Mouse (Mus musculus) stomach, postnatal 0 days (tissue): Measurements from ENCODE around the gene Zfp503. TPM values are rescaled to one million over a fixed set of nuclear protein-coding genes. Genes with fewer than 3 reads are reported as not detected.

Experiments
- ATAC-seq: fragments of 200-750 bp; cut with Nextera tagmentation; 2 replicates; pipeline ENCODE4 v1.8.0; 2017; ENCODE audit not compliant: low FRiP score, low TSS enrichment
- DNase-seq: peaks from one replicate; pipeline ENCODE4 v3.0.0-alpha.2; 2016; ENCODE audit warnings: low spot score
- H3K27ac ChIP-seq: fragments of 300-500 bp; sonication (generic); replicated peaks from 2 replicates; pipeline ENCODE4 v1.5.1; 2014; ENCODE audit warnings: mild to moderate bottlenecking, control low read depth
- H3K27me3 ChIP-seq: fragments of 300-500 bp; sonication (generic); 2 replicates; pipeline ENCODE4 v1.6.1; 2014; ENCODE audit warnings: low read length; ENCODE audit not compliant: control insufficient read depth, insufficient read depth
- H3K36me3 ChIP-seq: fragments of 300-500 bp; sonication (generic); 2 replicates; pipeline ENCODE4 v1.6.1; 2014; ENCODE audit warnings: low read length, mixed read lengths; ENCODE audit not compliant: control insufficient read depth, insufficient read depth
- H3K4me1 ChIP-seq: fragments of 300-500 bp; sonication (generic); replicated peaks from 2 replicates; pipeline ENCODE4 v1.6.1; 2014; ENCODE audit warnings: antibody characterized with exemption; ENCODE audit not compliant: control insufficient read depth, insufficient read depth
- H3K4me2 ChIP-seq: fragments of 300-500 bp; sonication (generic); replicated peaks from 2 replicates; pipeline ENCODE4 v1.6.1; 2014; ENCODE audit warnings: low read depth, mild to moderate bottlenecking, control low read depth, moderate library complexity
- H3K4me3 ChIP-seq: fragments of 300-500 bp; sonication (generic); 2 replicates; pipeline ENCODE4 v1.5.1; 2014; ENCODE audit warnings: low read depth, low read length, control low read depth
- H3K9ac ChIP-seq: fragments of 300-500 bp; sonication (generic); 2 replicates; pipeline ENCODE4 v1.6.1; 2014; ENCODE audit warnings: mild to moderate bottlenecking, low read length, control low read depth, mixed read lengths
- H3K9me3 ChIP-seq: fragments of 300-500 bp; sonication (generic); 2 replicates; pipeline ENCODE4 v1.6.1; 2016; ENCODE audit warnings: low read length; ENCODE audit not compliant: control insufficient read depth
- CTCF ChIP-seq: IDR thresholded peaks from 2 replicates; pipeline ENCODE4 v1.5.1; 2016; ENCODE audit warnings: antibody characterized with exemption, low read depth, mild to moderate bottlenecking, moderate library complexity
- EP300 ChIP-seq: optimal IDR thresholded peaks from 2 replicates; pipeline ENCODE3; 2016; ENCODE audit warnings: antibody characterized with exemption
- WGBS: fragments of 180-500 bp; shearing (Covaris S2); extraction: QIAGEN DNeasy Blood & Tissue Kit; methylation state at CpG from one replicate; pipeline ENCODE4 v1.1.7; 2014; 5-methylcytosine and 5-hydroxymethylcytosine counted together
- polyA plus RNA-seq: library from polyadenylated mRNA; unstranded; fragments of >200 nt; fragmentation: Nextera tagmentation; extraction: Ambion mirVana; gene quantifications from 2 replicates; pipeline ENCODE4 v1.2.1, GENCODE M21; 2015

Zfp503 gene
- polyA plus RNA-seq, 1 experiment from 2014 or later: 11.3 TPM

GRCm38 (mm10) chr14:21991856-21992255, 2.5 kb upstream of the Zfp503 start:
- Histone ChIP-seq H3K4me1 (no peaks in the 10 kb centered on the region; the same call in 1 of the 2 replicates), H3K4me2 (peak overlapping the region; percentile 94), H3K9ac (peak overlapping the region; percentile 41; the same call in 1 of the 2 replicates), H3K9me3 (no peaks in the 10 kb centered on the region), H3K27me3 (no peaks in the 10 kb centered on the region), H3K27ac (peak overlapping the region; percentile 99), H3K36me3 (no peaks in the 10 kb centered on the region), H3K4me3 (peak overlapping the region; percentile 90)
- peak; percentile 37 for DNase-seq
- TF ChIP-seq CTCF (no peak), EP300 (no peak)
- 26% methylated on average over 5 of the region's 5 CpGs for WGBS
- ATAC-seq: no peak

- H3K4me3 ChIP-seq: peak overlapping the region; percentile 90
- H3K4me2 ChIP-seq: peak overlapping the region; percentile 94
- H3K4me1 ChIP-seq: no peaks in the 10 kb centered on the region; the same call in 1 of the 2 replicates
- WGBS: 10% methylated on average over 26 of the region's 26 CpGs
- TF ChIP-seq CTCF (peak; percentile 9; the same call in 1 of the 2 replicates), EP300 (peak; percentile 95)
- H3K27ac ChIP-seq: peak overlapping the region; percentile 99
- no peaks in the 10 kb centered on the region for H3K27me3 ChIP-seq
- peak overlapping the region; percentile 82 for H3K9ac ChIP-seq
- H3K9me3 ChIP-seq: no peaks in the 10 kb centered on the region
- no peaks in the 10 kb centered on the region for H3K36me3 ChIP-seq
- ATAC-seq (no peak), DNase-seq (peak; percentile 79)
Observed at GRCm38 (mm10) chr14:21991251-21991780, 1.9 kb upstream of the Zfp503 start.

GRCm38 (mm10) chr14:21990321-21991021, 1.1 kb upstream of the Zfp503 start:
- Histone ChIP-seq H3K4me3 (peak overlapping the region; percentile 90), H3K9me3 (no peaks in the 10 kb centered on the region), H3K4me2 (peak overlapping the region; percentile 94), H3K9ac (peak overlapping the region; percentile 82), H3K36me3 (peaks cover 3% of the 10 kb centered on the region; the same call in 1 of the 2 replicates), H3K4me1 (no peaks in the 10 kb centered on the region; the same call in 1 of the 2 replicates), H3K27ac (peak overlapping the region; percentile 99), H3K27me3 (no peaks in the 10 kb centered on the region)
- DNase-seq (peak; percentile 55), ATAC-seq (no peak)
- 17% methylated on average over 31 of the region's 31 CpGs for WGBS
- TF ChIP-seq EP300: no peak

GRCm38 (mm10) chr14:21988577-21989290, 667 bp downstream of the Zfp503 start:
- peak overlapping the region; percentile 90 for H3K4me3 ChIP-seq
- H3K27me3 ChIP-seq: no peaks in the 10 kb centered on the region
- ATAC-seq (no peak), DNase-seq (peak; percentile 64)
- H3K27ac ChIP-seq: peak overlapping the region; percentile 99
- no peaks in the 10 kb centered on the region for H3K9me3 ChIP-seq
- WGBS: 2% methylated on average over 26 of the region's 26 CpGs
- H3K4me1 ChIP-seq: no peaks in the 10 kb centered on the region; the same call in 1 of the 2 replicates
- peak overlapping the region; percentile 82 for H3K9ac ChIP-seq
- H3K4me2 ChIP-seq: peak overlapping the region; percentile 94
- H3K36me3 ChIP-seq: peaks cover 11% of the 10 kb centered on the region; the same call in 1 of the 2 replicates
- TF ChIP-seq EP300: no peak
- no peak; the same call in 1 of the 2 replicates for TF ChIP-seq CTCF

GRCm38 (mm10) chr14:21987660-21988576, 1.5 kb downstream of the Zfp503 start:
- peak; percentile 98 for DNase-seq
- peaks cover 11% of the 10 kb centered on the region; the same call in 1 of the 2 replicates for H3K36me3 ChIP-seq
- WGBS: under 1% methylated on average over 74 of the region's 74 CpGs
- H3K9me3 ChIP-seq: no peaks in the 10 kb centered on the region
- H3K4me2 ChIP-seq: peak overlapping the region; percentile 94
- peak overlapping the region; percentile 99 for H3K27ac ChIP-seq
- no peaks in the 10 kb centered on the region; the same call in 1 of the 2 replicates for H3K4me1 ChIP-seq
- H3K27me3 ChIP-seq: no peaks in the 10 kb centered on the region
- H3K9ac ChIP-seq: peak overlapping the region; percentile 96
- peak; percentile 84 for ATAC-seq
- H3K4me3 ChIP-seq: peak overlapping the region; percentile 90
- TF ChIP-seq EP300: peak; percentile 83
- peak; percentile 51 for TF ChIP-seq CTCF
